Mouse (Mus musculus) frontal cortex, postnatal 10 days (tissue): ENCODE measurements at regions not wholly inside any gene's neighbourhood (a gene's known extent, or its start where the extent isn't known, plus 50 kb on each side); places are given as distances from the start of the nearest gene placed in this dataset.

Source experiments
- DNase-seq, 2 experiments: peaks; one replicate each; pipeline ENCODE4 v3.0.0; 2022; ENCODE audit warnings: low spot score in 2 of 2, mixed read lengths in 1 of 2

- DNase-seq = no peak
Observed at GRCm38 (mm10) chr6:36645415-36645814, 164.6 kb downstream of the Ptn start.

GRCm38 (mm10) chr6:36644880-36645279, 165.1 kb downstream of the Ptn start:
- DNase-seq = no peak

GRCm38 (mm10) chr6:36637031-36637430, 173.0 kb downstream of the Ptn start:
- no peak for DNase-seq

GRCm38 (mm10) chr6:36627648-36628047, 182.4 kb downstream of the Ptn start:
- no peak for DNase-seq

GRCm38 (mm10) chr6:36608281-36608970, 201.6 kb downstream of the Ptn start:
- peak in 1 of 2 experiments; percentile 17 for DNase-seq

- DNase-seq = no peak
Observed at GRCm38 (mm10) chr6:36605578-36606205, 204.3 kb downstream of the Ptn start.

GRCm38 (mm10) chr6:36604802-36605201, 205.2 kb downstream of the Ptn start:
- DNase-seq = peak in 1 of 2 experiments; percentile 15

- DNase-seq = no peak
Observed at GRCm38 (mm10) chr6:36596574-36596973, 208.7 kb downstream of the Chrm2 start.

- no peak for DNase-seq
Observed at GRCm38 (mm10) chr6:36590881-36591630, 203.2 kb downstream of the Chrm2 start.

GRCm38 (mm10) chr6:36581043-36581442, 193.2 kb downstream of the Chrm2 start:
- DNase-seq = no peak
